Mouse (Mus musculus): Measurements from ENCODE around the gene Zfp677. TPM values are rescaled to one million over a fixed set of nuclear protein-coding genes. Genes with fewer than 3 reads are reported as not detected.
"Not testable (repeated sequence)": the region's sequence is repeated elsewhere in the genome, so short reads cannot be mapped to it uniquely, and the experiment has no call there.

Gene Zfp677
- total RNA-seq (2012; rRNA removed) = 1.7 and 2.4 TPM in 2 replicates

GRCm38 (mm10) chr17:21383391-21384056 lies at the start of gene Zfp677:
Gene Zfp677 (plus strand): TSS chr17:21383748.
- peak within 1 kb of the TSS; percentile 53 to 62 for H3K4me3 ChIP-seq (ENCODE audit: insufficient read depth in 1 of 2, low read depth in 1 of 2, low read length in 2 of 2, poor library complexity in 1 of 2, severe bottlenecking in 1 of 2)
- H3K27ac ChIP-seq (ENCODE audit: insufficient read depth, low read depth, low read length, poor library complexity, severe bottlenecking) = no peak within 1 kb of the TSS
- H3K9me3 ChIP-seq (ENCODE audit: control insufficient read depth, insufficient read depth, low read depth, low read length) = no peaks in the 10 kb centered on the region
- in situ Hi-C loops (cut with MboI; ENCODE audit: low sequenced_read_pairs in 2 of 2, unreplicated experiment in 2 of 2) = no loop called here
- 0 out of 2 replicates have a peak within 1 kb of the TSS, but pooled peaks have one; percentile 28 for H3K9ac ChIP-seq (ENCODE audit: insufficient read depth, low read depth, low read length, poor library complexity, severe bottlenecking)
- no peak for TF ChIP-seq CHD2 (IDR thresholded peaks at IDR 0.05; ENCODE audit: low read depth, low read length)
- no peak for TF ChIP-seq ZC3H11A (IDR thresholded peaks at IDR 0.05; ENCODE audit: borderline replicate concordance, low read depth, low read length)
- TF ChIP-seq ZNF384 (IDR thresholded peaks at IDR 0.05; ENCODE audit: low read depth, low read length) = no peak
- TF ChIP-seq MAFK (IDR thresholded peaks at IDR 0.05; ENCODE audit: insufficient read depth, low read depth, low read length) = no peak
- TF ChIP-seq HCFC1 (IDR thresholded peaks at IDR 0.05; ENCODE audit: borderline replicate concordance, insufficient read depth, low read length) = no peak
- H3K36me3 ChIP-seq (ENCODE audit: control insufficient read depth, insufficient read depth, low read length, poor library complexity, severe bottlenecking) = no peaks in the 10 kb centered on the region
- no peaks in the 10 kb centered on the region for H3K4me1 ChIP-seq (ENCODE audit: control insufficient read depth in 2 of 2, insufficient read depth in 2 of 2, low read length in 2 of 2, poor library complexity in 1 of 2)
- DNase-seq (ENCODE audit: low read depth, low spot score) = no peak

GRCm38 (mm10) chr17:21368018-21368417 lies 15.5 kb upstream of the Zfp677 start:
- H3K36me3 ChIP-seq (ENCODE audit: control insufficient read depth, insufficient read depth, low read length, poor library complexity, severe bottlenecking); H3K4me3 ChIP-seq (ENCODE audit: insufficient read depth in 1 of 2, low read depth in 1 of 2, low read length in 2 of 2, poor library complexity in 1 of 2, severe bottlenecking in 1 of 2); H3K9me3 ChIP-seq (ENCODE audit: control insufficient read depth, insufficient read depth, low read depth, low read length); H3K9ac ChIP-seq (ENCODE audit: insufficient read depth, low read depth, low read length, poor library complexity, severe bottlenecking); H3K4me1 ChIP-seq (ENCODE audit: control insufficient read depth in 2 of 2, insufficient read depth in 2 of 2, low read length in 2 of 2, poor library complexity in 1 of 2); in situ Hi-C loops (cut with MboI; ENCODE audit: low sequenced_read_pairs in 2 of 2, unreplicated experiment in 2 of 2); H3K27ac ChIP-seq (ENCODE audit: insufficient read depth, low read depth, low read length, poor library complexity, severe bottlenecking); DNase-seq (ENCODE audit: low read depth, low spot score): not testable (repeated sequence)

GRCm38 (mm10) chr17:21369925-21370719 lies 13.4 kb upstream of the Zfp677 start:
- TF ChIP-seq ZC3H11A (IDR thresholded peaks at IDR 0.05; ENCODE audit: borderline replicate concordance, low read depth, low read length) (no peak), ZNF384 (IDR thresholded peaks at IDR 0.05; ENCODE audit: low read depth, low read length) (no peak), HCFC1 (IDR thresholded peaks at IDR 0.05; ENCODE audit: borderline replicate concordance, insufficient read depth, low read length) (no peak), MAFK (IDR thresholded peaks at IDR 0.05; ENCODE audit: insufficient read depth, low read depth, low read length) (no peak), CHD2 (IDR thresholded peaks at IDR 0.05; ENCODE audit: low read depth, low read length) (no peak)
- in situ Hi-C loops (cut with MboI; ENCODE audit: low sequenced_read_pairs in 2 of 2, unreplicated experiment in 2 of 2) = no loop called here
- H3K4me1 ChIP-seq (ENCODE audit: control insufficient read depth in 2 of 2, insufficient read depth in 2 of 2, low read length in 2 of 2, poor library complexity in 1 of 2) = peaks cover 0 to 6% of the 10 kb centered on the region in 2 experiments; a peak in 2 of 4 replicates

DNA sequence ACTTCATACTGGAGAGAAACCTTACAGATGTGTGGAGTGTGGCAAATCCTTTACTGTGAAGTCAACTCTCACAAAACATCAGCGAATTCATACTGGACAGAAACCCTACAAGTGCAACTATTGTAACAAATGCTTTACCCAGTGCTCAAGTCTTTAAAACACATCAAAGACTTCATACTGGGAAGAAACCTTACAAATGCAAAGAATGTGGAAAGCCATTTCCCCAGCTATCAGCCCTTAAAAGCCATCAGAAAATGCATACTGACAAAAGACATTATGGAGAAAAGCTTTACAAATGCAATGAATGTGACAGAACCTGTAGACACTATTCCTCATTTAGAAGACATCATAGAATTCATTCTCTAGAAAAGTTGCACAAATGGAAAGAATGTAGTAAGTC lies 8.2 kb upstream of the Zfp677 start:
- Histone ChIP-seq H3K9me3 (ENCODE audit: control insufficient read depth, insufficient read depth, low read depth, low read length) (no peaks in the 10 kb centered on the region), H3K9ac (ENCODE audit: insufficient read depth, low read depth, low read length, poor library complexity, severe bottlenecking) (no peak overlapping the region), H3K36me3 (ENCODE audit: control insufficient read depth, insufficient read depth, low read length, poor library complexity, severe bottlenecking) (no peaks in the 10 kb centered on the region), H3K4me3 (ENCODE audit: insufficient read depth in 1 of 2, low read depth in 1 of 2, low read length in 2 of 2, poor library complexity in 1 of 2, severe bottlenecking in 1 of 2) (no peak overlapping the region), H3K4me1 (ENCODE audit: control insufficient read depth in 2 of 2, insufficient read depth in 2 of 2, low read length in 2 of 2, poor library complexity in 1 of 2) (no peaks in the 10 kb centered on the region), H3K27ac (ENCODE audit: insufficient read depth, low read depth, low read length, poor library complexity, severe bottlenecking) (no peak overlapping the region)
- peak; percentile 49 for DNase-seq (ENCODE audit: low read depth, low spot score)
- in situ Hi-C loops (cut with MboI; ENCODE audit: low sequenced_read_pairs in 2 of 2, unreplicated experiment in 2 of 2) = no loop called here
- TF ChIP-seq ZC3H11A (IDR thresholded peaks at IDR 0.05; ENCODE audit: borderline replicate concordance, low read depth, low read length) (no peak), CHD2 (IDR thresholded peaks at IDR 0.05; ENCODE audit: low read depth, low read length) (peak; percentile 80), ZNF384 (IDR thresholded peaks at IDR 0.05; ENCODE audit: low read depth, low read length) (no peak), MAFK (IDR thresholded peaks at IDR 0.05; ENCODE audit: insufficient read depth, low read depth, low read length) (no peak), HCFC1 (IDR thresholded peaks at IDR 0.05; ENCODE audit: borderline replicate concordance, insufficient read depth, low read length) (no peak)

More at GRCm38 (mm10) chr17:21369925-21370719, 13.4 kb upstream of the Zfp677 start:
- no peaks in the 10 kb centered on the region for H3K36me3 ChIP-seq (ENCODE audit: control insufficient read depth, insufficient read depth, low read length, poor library complexity, severe bottlenecking)
- no peaks in the 10 kb centered on the region for H3K9me3 ChIP-seq (ENCODE audit: control insufficient read depth, insufficient read depth, low read depth, low read length)
- no peak overlapping the region for H3K27ac ChIP-seq (ENCODE audit: insufficient read depth, low read depth, low read length, poor library complexity, severe bottlenecking)
- DNase-seq (ENCODE audit: low read depth, low spot score) = peak; percentile 58
- peak overlapping the region; percentile 9; the same call in 1 of the 2 replicates for H3K9ac ChIP-seq (ENCODE audit: insufficient read depth, low read depth, low read length, poor library complexity, severe bottlenecking)
- H3K4me3 ChIP-seq (ENCODE audit: insufficient read depth in 1 of 2, low read depth in 1 of 2, low read length in 2 of 2, poor library complexity in 1 of 2, severe bottlenecking in 1 of 2) = peak overlapping the region; percentile 46 to 54

All from ES-E14 (cell line).